Mouse (Mus musculus): ENCODE measurements around the gene Nt5c3b. TPM values are rescaled to one million over a fixed set of nuclear protein-coding genes. Genes with fewer than 3 reads are reported as not detected.

Gene Nt5c3b
- polyA plus RNA-seq, 1 experiment from 2014 or later, result 156 TPM

DNA sequence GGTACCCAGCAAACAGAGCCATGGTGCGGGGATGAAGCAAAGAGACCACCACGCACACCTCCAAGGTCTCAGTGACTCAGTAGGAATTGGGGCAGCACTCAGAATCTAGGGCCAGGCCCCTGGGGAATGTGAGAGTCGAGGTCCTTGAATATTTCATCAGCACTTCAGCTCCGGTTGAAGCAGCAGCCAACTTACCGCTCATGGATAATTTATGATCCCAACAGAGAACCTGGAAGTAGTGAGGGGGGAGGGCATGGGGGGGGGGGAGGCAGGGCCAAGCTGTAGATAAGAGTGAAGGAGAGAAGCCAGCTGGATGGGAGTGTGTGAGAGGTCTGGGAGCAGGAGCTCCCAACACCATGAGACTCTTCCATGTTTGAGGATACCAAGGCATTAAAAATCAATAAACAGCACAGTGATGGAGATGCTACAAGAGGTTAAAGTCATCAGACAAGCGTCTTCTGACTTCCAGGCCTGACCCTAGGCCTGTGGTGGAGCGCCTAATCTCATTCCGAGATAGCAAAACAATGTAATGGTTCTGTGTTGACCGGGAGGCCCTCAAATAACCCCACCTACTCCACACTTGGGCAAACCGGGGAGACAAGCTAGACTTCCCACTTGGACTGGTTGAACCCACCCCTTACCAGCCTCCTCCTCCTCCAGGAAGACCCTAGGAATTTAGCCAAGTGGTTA is 38.0 kb downstream of the Nt5c3b start:
- peaks cover 32% of the 10 kb centered on the region for H3K4me1 ChIP-seq
- H3K36me3 ChIP-seq (replicated peaks), result peaks cover 9% of the 10 kb centered on the region
- H3K9me3 ChIP-seq, result no peaks in the 10 kb centered on the region
- no peaks in the 10 kb centered on the region; the same call in 1 of the 2 replicates for H3K27me3 ChIP-seq (replicated peaks; ENCODE audit: low read depth, poor library complexity, severe bottlenecking)
- no peak overlapping the region for H3K4me3 ChIP-seq
- DNase-seq (ENCODE audit: low spot score), result no peak
- WGBS, result 87% methylated on average over 10 of the region's 10 CpGs
- no peak overlapping the region for H3K27ac ChIP-seq (replicated peaks)

DNA sequence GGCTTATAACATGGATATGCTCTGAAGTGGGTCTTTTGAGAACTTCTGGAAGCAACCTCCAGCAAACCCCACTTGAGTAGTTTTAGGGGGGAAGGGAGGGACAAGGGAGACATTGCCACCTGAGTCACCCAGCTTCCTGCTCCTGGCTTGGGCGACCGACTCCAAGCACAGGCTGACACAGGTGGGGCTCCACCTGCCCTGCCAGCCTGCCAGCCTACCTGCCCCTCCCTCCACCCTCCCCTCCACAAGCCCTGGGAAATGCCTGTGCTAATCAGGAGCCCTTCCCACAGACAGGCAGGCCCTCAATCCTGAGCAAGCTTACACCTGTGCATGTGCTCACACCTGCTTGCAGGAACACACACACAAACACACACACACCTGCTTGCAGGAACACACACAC is 38.9 kb downstream of the Nt5c3b start:
- H3K9me3 ChIP-seq, result no peaks in the 10 kb centered on the region
- no peak for DNase-seq (ENCODE audit: low spot score)
- WGBS, result 66% methylated on average over 2 of the region's 2 CpGs
- no peaks in the 10 kb centered on the region; the same call in 1 of the 2 replicates for H3K27me3 ChIP-seq (replicated peaks; ENCODE audit: low read depth, poor library complexity, severe bottlenecking)
- H3K27ac ChIP-seq (replicated peaks), result 0 out of 2 replicates have a peak overlapping the region, but pooled peaks have one; percentile 32
- peaks cover 27% of the 10 kb centered on the region for H3K4me1 ChIP-seq
- H3K36me3 ChIP-seq (replicated peaks), result peaks cover 4% of the 10 kb centered on the region; the same call in 1 of the 2 replicates
- no peak overlapping the region for H3K4me3 ChIP-seq

DNA sequence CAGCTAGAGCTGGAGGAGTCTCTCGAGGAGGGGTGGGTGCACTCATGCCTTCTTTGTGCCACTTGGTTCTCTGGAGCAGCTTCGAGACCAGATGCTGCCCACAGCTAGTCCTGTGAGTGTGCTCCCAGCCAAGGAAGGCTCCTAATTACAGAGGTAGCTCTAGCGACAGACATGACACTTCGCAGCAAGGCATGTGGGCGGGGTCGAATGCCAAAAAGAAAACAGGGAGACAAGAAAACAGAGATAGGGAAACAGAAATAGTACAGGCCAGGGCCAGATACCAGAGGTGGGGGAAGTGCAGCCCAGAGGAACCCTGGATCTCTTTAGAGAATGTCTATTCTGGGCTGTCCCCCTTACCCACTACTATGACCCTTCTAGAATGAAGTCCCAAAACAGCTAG is 39.4 kb downstream of the Nt5c3b start:
- no peaks in the 10 kb centered on the region for H3K9me3 ChIP-seq
- H3K4me1 ChIP-seq, result peaks cover 31% of the 10 kb centered on the region
- DNase-seq (ENCODE audit: low spot score), result no peak
- peaks cover 3% of the 10 kb centered on the region; the same call in 1 of the 2 replicates for H3K36me3 ChIP-seq (replicated peaks)
- WGBS, result 43% methylated on average over 6 of the region's 6 CpGs
- H3K27ac ChIP-seq (replicated peaks), result peak overlapping the region; percentile 32; the same call in 1 of the 2 replicates
- H3K27me3 ChIP-seq (replicated peaks; ENCODE audit: low read depth, poor library complexity, severe bottlenecking), result peaks cover under 1% of the 10 kb centered on the region
- no peak overlapping the region for H3K4me3 ChIP-seq

DNA sequence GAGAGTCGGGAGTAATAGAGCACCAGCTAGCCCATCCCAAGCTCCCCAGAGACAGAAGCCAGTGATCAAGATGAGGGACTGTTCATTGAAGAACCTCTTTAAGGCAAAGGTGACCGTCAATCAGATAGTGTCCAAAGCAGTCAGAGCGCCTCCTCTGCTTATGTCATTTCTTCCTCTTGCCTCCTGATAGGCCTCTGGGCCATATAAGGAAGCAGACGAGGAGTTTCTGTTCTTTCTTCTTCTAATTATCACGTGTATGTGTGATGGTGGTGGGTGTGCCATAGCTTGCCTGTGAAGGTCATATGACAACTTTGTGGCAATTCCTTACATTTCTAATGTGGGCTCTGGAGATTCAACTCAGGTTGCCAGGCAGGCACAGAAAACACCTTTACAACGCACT is 40.8 kb downstream of the Nt5c3b start:
- Histone ChIP-seq H3K9me3 (no peaks in the 10 kb centered on the region), H3K36me3 (replicated peaks) (no peaks in the 10 kb centered on the region), H3K27ac (replicated peaks) (no peak overlapping the region), H3K27me3 (replicated peaks; ENCODE audit: low read depth, poor library complexity, severe bottlenecking) (peaks cover 14% of the 10 kb centered on the region), H3K4me3 (no peak overlapping the region), H3K4me1 (peaks cover 37% of the 10 kb centered on the region)
- 81% methylated on average over 6 of the region's 6 CpGs for WGBS
- DNase-seq (ENCODE audit: low spot score), result no peak

DNA sequence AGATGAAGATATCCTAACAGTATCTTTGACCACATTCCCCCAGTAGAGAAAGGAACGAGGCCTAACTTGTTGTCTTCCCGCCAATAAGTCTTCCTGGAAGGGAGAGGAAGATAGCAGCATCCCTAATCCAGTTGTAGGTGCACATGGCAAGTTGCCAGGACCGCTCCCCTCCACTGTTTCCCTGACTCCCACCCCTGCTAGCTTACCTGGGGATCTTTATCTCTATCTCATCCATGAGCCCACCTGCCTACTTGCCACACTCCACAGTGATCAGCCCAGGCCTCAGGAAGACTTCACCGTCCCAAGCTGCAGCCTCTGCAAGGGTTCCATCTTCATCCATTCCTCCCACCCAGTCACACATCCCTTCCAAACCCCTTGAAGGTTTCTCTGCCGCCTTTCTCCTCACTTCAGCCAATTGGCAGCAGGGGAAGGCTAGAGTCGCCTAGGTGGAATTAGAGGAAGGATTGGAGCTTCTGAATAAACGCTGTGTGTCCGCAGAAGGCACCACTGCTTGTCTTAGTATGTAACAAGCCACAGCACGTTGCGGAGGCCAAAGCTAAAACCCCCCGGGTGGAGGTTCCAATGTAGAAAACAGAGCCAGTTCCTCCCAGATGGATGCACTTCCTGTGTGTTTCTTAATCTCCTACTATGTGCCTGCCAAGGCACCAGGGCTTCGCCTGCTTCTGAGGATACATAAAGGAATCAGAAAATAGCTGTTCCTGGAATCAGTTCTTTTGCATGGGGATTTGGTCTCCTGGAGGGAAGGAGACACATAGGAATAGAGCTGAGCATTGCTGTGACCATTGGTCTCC is 41.7 kb downstream of the Nt5c3b start:
- no peak for DNase-seq (ENCODE audit: low spot score)
- peaks cover 46% of the 10 kb centered on the region for H3K4me1 ChIP-seq
- H3K9me3 ChIP-seq, result no peaks in the 10 kb centered on the region
- no peak overlapping the region for H3K4me3 ChIP-seq
- H3K27me3 ChIP-seq (replicated peaks; ENCODE audit: low read depth, poor library complexity, severe bottlenecking), result peaks cover 24% of the 10 kb centered on the region
- H3K36me3 ChIP-seq (replicated peaks), result no peaks in the 10 kb centered on the region
- no peak overlapping the region; the same call in 1 of the 2 replicates for H3K27ac ChIP-seq (replicated peaks)
- WGBS, result 81% methylated on average over 12 of the region's 12 CpGs

DNA sequence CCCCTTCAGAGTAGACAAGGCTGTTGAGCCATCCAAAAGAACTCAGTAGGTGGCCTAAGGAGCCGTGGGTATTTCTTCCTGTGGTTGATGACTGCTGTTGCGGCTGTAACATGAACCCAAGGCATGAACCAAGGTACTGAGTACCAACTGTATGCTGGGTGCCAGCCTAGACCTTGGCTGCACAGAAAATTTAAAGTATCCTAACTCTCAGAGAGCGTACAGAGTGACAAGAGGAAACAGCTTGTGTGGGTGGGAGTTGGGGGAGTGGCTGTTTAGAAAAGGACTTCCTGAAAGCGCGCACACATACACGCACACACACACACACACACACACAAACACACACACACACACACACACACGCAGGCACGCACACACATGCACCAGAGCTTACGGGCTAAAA is 42.3 kb downstream of the Nt5c3b start:
- no peak overlapping the region for H3K4me3 ChIP-seq
- 83% methylated on average over 9 of the region's 9 CpGs for WGBS
- H3K36me3 ChIP-seq (replicated peaks), result no peaks in the 10 kb centered on the region
- H3K27ac ChIP-seq (replicated peaks), result no peak overlapping the region
- H3K9me3 ChIP-seq, result no peaks in the 10 kb centered on the region
- H3K4me1 ChIP-seq, result peaks cover 49% of the 10 kb centered on the region
- DNase-seq (ENCODE audit: low spot score), result no peak
- H3K27me3 ChIP-seq (replicated peaks; ENCODE audit: low read depth, poor library complexity, severe bottlenecking), result peaks cover 26% of the 10 kb centered on the region

DNA sequence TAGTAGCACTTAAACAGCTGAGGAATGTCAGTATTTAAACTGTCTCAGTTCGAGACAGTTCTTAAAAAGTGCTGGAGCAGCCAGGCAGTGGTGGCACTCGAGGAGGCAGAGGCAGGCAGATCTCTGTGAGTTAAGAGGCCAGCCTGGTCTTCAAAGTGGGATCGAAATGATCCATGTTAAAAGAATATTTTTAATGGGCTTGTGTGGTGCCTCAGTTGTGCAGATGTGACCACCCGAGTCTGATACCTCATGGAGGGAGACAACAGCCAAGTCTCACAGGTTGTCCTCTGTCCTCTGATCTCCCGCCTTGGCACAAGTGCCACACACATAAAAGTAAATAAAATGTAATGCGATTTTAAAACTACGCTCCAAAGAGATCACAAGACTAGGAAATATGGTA is 43.1 kb downstream of the Nt5c3b start:
- no peaks in the 10 kb centered on the region for H3K36me3 ChIP-seq (replicated peaks)
- peaks cover 28% of the 10 kb centered on the region for H3K27me3 ChIP-seq (replicated peaks; ENCODE audit: low read depth, poor library complexity, severe bottlenecking)
- 95% methylated on average over 7 of the region's 7 CpGs for WGBS
- DNase-seq (ENCODE audit: low spot score), result no peak
- no peak overlapping the region for H3K27ac ChIP-seq (replicated peaks)
- no peak overlapping the region for H3K4me3 ChIP-seq
- peaks cover 53% of the 10 kb centered on the region for H3K4me1 ChIP-seq
- no peaks in the 10 kb centered on the region for H3K9me3 ChIP-seq

DNA sequence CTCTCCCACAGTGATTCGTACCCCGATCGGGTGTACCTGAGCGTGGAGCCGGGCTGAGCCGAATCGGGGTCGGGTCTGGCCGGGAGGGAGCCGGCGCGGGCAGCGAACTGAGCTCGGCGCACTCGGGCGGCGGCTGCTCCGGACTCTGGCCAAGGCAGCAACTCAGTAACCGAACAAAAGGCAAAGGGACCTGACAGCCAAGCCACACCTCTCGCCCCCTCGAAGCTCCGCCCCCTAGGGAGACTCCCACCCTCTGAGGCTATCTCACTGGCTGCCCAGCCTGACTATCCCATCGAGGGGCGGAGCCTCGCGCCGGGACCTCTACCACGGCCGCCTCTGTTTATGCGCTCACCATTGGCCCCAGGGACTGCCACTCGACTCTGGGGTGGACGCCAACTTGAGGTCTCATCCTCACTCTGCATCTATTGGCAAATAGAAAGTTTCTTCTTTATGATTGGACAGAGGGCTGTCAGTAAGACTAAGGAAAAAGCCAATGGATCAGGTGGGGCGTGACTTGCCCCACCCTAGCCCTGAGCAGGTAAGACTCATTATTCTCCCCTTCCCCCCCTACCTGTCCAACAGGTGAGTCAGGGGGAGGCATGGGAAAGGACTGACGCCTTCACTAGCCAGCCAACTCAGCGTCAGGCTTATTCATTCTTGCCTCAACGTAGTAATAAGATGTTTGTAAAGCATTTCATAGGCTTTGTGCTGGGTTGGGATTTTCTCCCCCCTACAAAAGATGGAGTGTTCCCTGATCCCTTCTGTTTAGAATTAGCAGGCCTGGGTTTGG is 43.8 kb downstream of the Nt5c3b start, which contains the start of gene Jup:
Jup (minus strand) TSS at position 164 of the 790 bp plus-strand sequence.
- DNase-seq (ENCODE audit: low spot score), result peak; percentile 99
- Histone ChIP-seq H3K36me3 (replicated peaks) (no peaks in the 10 kb centered on the region), H3K4me3 (peak within 1 kb of the TSS; percentile 69), H3K4me1 (peaks cover 55% of the 10 kb centered on the region), H3K27me3 (replicated peaks; ENCODE audit: low read depth, poor library complexity, severe bottlenecking) (peaks cover 29% of the 10 kb centered on the region), H3K27ac (replicated peaks) (peak within 1 kb of the TSS; percentile 86), H3K9me3 (no peaks in the 10 kb centered on the region)
- 1% methylated on average over 37 of the region's 37 CpGs for WGBS

DNA sequence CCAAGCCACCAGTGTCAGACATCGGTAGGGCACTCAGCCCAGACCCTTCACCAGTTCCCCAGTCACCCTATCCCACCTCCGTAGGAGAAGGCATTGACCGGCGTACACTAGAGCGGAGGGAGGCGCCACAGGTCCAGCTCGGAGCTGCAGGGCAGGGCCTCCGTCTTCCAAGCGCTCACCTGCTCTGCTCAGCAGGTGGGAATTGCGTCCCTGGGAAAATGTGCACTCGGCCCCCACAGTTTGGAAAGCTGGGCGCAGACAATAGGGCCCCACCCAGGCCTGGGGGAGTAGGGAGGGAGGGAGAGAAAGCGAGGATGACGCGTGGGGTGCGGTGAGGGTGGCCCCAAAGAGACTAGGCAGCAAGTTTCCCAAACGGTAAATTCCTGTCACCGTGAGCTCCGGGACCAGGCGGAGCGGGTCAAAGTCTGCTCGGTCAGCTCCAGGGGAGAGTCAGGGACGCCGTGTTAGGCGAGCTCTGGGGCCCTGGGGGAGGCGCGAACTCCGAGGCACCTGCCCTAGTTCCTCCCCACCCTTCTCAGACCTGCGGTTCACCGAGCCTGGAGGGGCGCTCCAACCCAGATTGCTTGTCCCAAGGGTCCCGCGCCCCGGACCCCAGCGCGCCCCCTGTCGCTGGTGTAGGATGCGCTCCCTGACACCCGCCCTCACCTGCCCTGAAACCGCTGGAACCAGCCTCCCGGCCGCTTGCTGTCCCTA is 44.6 kb downstream of the Nt5c3b start:
- H3K27me3 ChIP-seq (replicated peaks; ENCODE audit: low read depth, poor library complexity, severe bottlenecking), result peaks cover 29% of the 10 kb centered on the region
- WGBS, result 3% methylated on average over 42 of the region's 42 CpGs
- no peaks in the 10 kb centered on the region for H3K9me3 ChIP-seq
- H3K4me3 ChIP-seq, result peak overlapping the region; percentile 69
- H3K36me3 ChIP-seq (replicated peaks), result 0 out of 2 replicates have a peak, but pooled peaks cover 4% of the 10 kb centered on the region
- peak; percentile 49 for DNase-seq (ENCODE audit: low spot score)
- peak overlapping the region; percentile 86 for H3K27ac ChIP-seq (replicated peaks)
- H3K4me1 ChIP-seq, result peaks cover 47% of the 10 kb centered on the region

DNA sequence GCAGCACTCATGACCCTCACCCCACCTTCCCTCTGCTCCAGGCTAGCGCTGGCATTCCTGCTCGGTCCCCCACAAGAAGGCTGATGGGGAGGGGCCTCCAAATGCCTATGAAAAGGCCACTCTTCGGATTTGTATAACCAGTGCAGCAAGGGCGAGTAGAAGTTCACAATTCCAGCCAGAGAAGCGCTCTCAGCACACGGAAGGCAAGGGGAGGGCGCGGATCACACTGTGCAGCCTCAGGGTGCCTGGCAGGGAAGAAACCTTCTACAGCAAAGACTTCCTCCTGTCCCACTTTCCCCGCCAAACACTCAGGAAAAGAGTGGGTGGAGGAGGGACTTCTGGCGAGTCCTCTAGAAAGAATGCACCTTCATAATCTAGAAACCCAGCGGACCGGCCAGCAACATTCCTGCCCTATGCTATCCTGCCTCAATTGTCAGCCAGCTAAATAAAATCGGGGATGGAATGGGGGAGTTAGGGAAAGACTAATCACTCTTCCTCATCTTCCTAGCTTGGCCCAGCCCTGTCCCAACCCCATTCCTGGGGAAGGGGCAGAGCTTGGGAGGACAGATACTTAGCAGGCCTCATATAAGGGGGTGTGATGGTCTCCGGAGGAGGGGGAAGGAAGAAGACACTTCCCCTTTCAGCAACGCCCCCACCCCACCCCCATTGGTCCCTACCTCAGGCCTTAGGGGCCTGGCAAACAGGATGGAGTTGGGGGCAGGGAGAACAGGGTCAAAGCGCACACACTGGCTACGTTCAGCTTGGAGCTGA is 45.6 kb downstream of the Nt5c3b start:
- peak overlapping the region; percentile 86; the same call in 1 of the 2 replicates for H3K27ac ChIP-seq (replicated peaks)

DNA sequence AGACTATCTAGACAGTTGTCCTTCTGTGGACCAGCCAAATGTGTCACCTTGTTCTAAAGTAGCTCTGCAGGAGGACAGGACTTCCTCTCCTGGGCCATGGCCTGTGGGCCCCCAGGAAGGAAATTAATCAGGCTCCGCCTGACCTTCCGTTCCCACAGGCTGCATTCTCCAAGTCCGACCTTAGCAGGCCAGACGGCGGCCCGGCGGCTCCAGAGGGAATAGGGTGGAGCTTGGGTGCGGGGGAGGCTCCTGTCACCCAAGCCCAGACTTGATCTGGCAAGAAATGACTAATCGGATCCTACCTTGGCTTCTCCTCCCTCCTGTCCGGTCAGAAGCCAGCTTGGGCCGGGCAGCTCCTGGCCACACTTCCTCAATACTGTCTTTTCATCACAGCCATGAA is 46.4 kb downstream of the Nt5c3b start:
- H3K9me3 ChIP-seq, result no peaks in the 10 kb centered on the region
- no peak for DNase-seq (ENCODE audit: low spot score)
- peaks cover 29% of the 10 kb centered on the region for H3K27me3 ChIP-seq (replicated peaks; ENCODE audit: low read depth, poor library complexity, severe bottlenecking)
- H3K4me1 ChIP-seq, result peaks cover 57% of the 10 kb centered on the region
- H3K4me3 ChIP-seq, result peak overlapping the region; percentile 69
- 0 out of 2 replicates have a peak overlapping the region, but pooled peaks have one; percentile 86 for H3K27ac ChIP-seq (replicated peaks)
- 26% methylated on average over 11 of the region's 11 CpGs for WGBS
- 0 out of 2 replicates have a peak, but pooled peaks cover 4% of the 10 kb centered on the region for H3K36me3 ChIP-seq (replicated peaks)

More for the DNA sequence above, 45.6 kb downstream of the Nt5c3b start:
- H3K9me3 ChIP-seq, result no peaks in the 10 kb centered on the region
- peak; percentile 48 for DNase-seq (ENCODE audit: low spot score)
- peaks cover 49% of the 10 kb centered on the region for H3K4me1 ChIP-seq
- peak overlapping the region; percentile 69 for H3K4me3 ChIP-seq
- WGBS, result 30% methylated on average over 17 of the region's 17 CpGs
- peaks cover 29% of the 10 kb centered on the region for H3K27me3 ChIP-seq (replicated peaks; ENCODE audit: low read depth, poor library complexity, severe bottlenecking)
- H3K36me3 ChIP-seq (replicated peaks), result 0 out of 2 replicates have a peak, but pooled peaks cover 4% of the 10 kb centered on the region

Data from embryonic facial prominence, embryonic 10.5 days (tissue).